ENCODE assay signal across 8 mouse cellular contexts in genomic region chr9:48736361-48737209, GRCm38 (mm10).
A peak's percentile ranks its signal among the peaks of the same experiment; 100 is the strongest.
DNase-seq lines count a peak whose midpoint lies in the region; ATAC-seq lines count a peak whose summit lies in the region.

No protein-coding gene starts in this region.

- peak overlapping the region; percentile 34; the same call in 1 of the 2 replicates for H3K9ac ChIP-seq in neural tube, embryonic 13.5 days

- peak; percentile 39 for ATAC-seq in frontal cortex, adult (ENCODE audit: low TSS enrichment)
- ATAC-seq in neural tube, embryonic 13.5 days (ENCODE audit: low read depth) = peak; percentile 48; the same call in 1 of the 2 replicates

- no peaks in the 10 kb centered on the region for H3K9me3 ChIP-seq in neural tube, embryonic 13.5 days

- WGBS in neural tube, embryonic 13.5 days = 30% methylated on average over 10 of the region's 10 CpGs

- H3K4me2 ChIP-seq in neural tube, embryonic 13.5 days = peak overlapping the region; percentile 30

- peaks cover 98% of the 10 kb centered on the region for H3K4me1 ChIP-seq in neural tube, embryonic 13.5 days (replicated peaks)

- H3K27ac ChIP-seq in neural tube, embryonic 13.5 days (replicated peaks) = peak overlapping the region; percentile 84

- DNase-seq in frontal cortex, postnatal 25 days (ENCODE audit: low spot score in 2 of 2) = no peak
- peak; percentile 42 to 73 for DNase-seq in right cerebral cortex, adult 2 months (ENCODE audit: low spot score in 2 of 2)
- no peak for DNase-seq in right cerebral cortex, postnatal 4 days
- DNase-seq in layer of hippocampus, adult 9-10 months (ENCODE audit: low spot score) = peak; percentile 64
- DNase-seq in adrenal gland, adult 2 months = no peak
- DNase-seq in thymus, postnatal 10 days (ENCODE audit: low spot score in 2 of 2) = no peak

- H3K36me3 ChIP-seq in neural tube, embryonic 13.5 days = no peaks in the 10 kb centered on the region

- H3K4me3 ChIP-seq in neural tube, embryonic 13.5 days = no peak overlapping the region

- H3K27me3 ChIP-seq in neural tube, embryonic 13.5 days = peaks cover 5% of the 10 kb centered on the region; the same call in 1 of the 2 replicates

Comparison
In these comparisons a context has a peak if more than half of its experiments do, and no peak if none do; other contexts are left out.
1. DNase-seq: peak in right cerebral cortex, adult 2 months (2 of 2) and layer of hippocampus, adult 9-10 months (single experiment); none in frontal cortex, postnatal 25 days (0 of 2), right cerebral cortex, postnatal 4 days (single experiment), adrenal gland, adult 2 months (single experiment) and thymus, postnatal 10 days (0 of 2).